Mouse (Mus musculus): ENCODE results near the gene Bub3. TPM values are rescaled to one million over a fixed set of nuclear protein-coding genes. Genes with fewer than 3 reads are reported as not detected.
A peak's percentile ranks its signal among the peaks of the same experiment; 100 is the strongest.

Bub3 gene
- polyA plus RNA-seq, 1 experiment: 4.1 TPM

- H3K4me1 ChIP-seq (ENCODE audit: control insufficient read depth): peaks cover 6% of the 10 kb centered on the region
- H3K4me3 ChIP-seq (replicated peaks): no peak overlapping the region
- no peaks in the 10 kb centered on the region for H3K36me3 ChIP-seq (ENCODE audit: control insufficient read depth)
- H3K9me3 ChIP-seq (ENCODE audit: control insufficient read depth, low read length): peaks cover 33% of the 10 kb centered on the region
- TF ChIP-seq TAL1 (IDR thresholded peaks at IDR 0.05; ENCODE audit: low read length) (no peak), GATA1 (IDR thresholded peaks at IDR 0.05; ENCODE audit: low read length) (no peak)
- peaks cover 100% of the 10 kb centered on the region for H3K27me3 ChIP-seq (ENCODE audit: control insufficient read depth)
Measured at GRCm38 (mm10) chr7:131554341-131555180, 5.5 kb upstream of the Bub3 start.

GRCm38 (mm10) chr7:131555301-131556081 is 4.5 kb upstream of the Bub3 start:
- no peak overlapping the region for H3K4me3 ChIP-seq (replicated peaks)
- H3K36me3 ChIP-seq (ENCODE audit: control insufficient read depth): no peaks in the 10 kb centered on the region; the same call in 1 of the 2 replicates
- peaks cover 92% of the 10 kb centered on the region for H3K27me3 ChIP-seq (ENCODE audit: control insufficient read depth)
- H3K4me1 ChIP-seq (ENCODE audit: control insufficient read depth): peaks cover 8% of the 10 kb centered on the region
- TF ChIP-seq GATA1 (IDR thresholded peaks at IDR 0.05; ENCODE audit: low read length) (no peak), TAL1 (IDR thresholded peaks at IDR 0.05; ENCODE audit: low read length) (no peak)
- peaks cover 33% of the 10 kb centered on the region for H3K9me3 ChIP-seq (ENCODE audit: control insufficient read depth, low read length)

GRCm38 (mm10) chr7:131556116-131556515 is 3.9 kb upstream of the Bub3 start:
- TF ChIP-seq TAL1 (IDR thresholded peaks at IDR 0.05; ENCODE audit: low read length): no peak
- no peak for TF ChIP-seq GATA1 (IDR thresholded peaks at IDR 0.05; ENCODE audit: low read length)
- H3K27me3 ChIP-seq (ENCODE audit: control insufficient read depth): peaks cover 86% of the 10 kb centered on the region
- H3K36me3 ChIP-seq (ENCODE audit: control insufficient read depth): peaks cover 6% of the 10 kb centered on the region
- peaks cover 8% of the 10 kb centered on the region for H3K4me1 ChIP-seq (ENCODE audit: control insufficient read depth)
- peaks cover 33% of the 10 kb centered on the region for H3K9me3 ChIP-seq (ENCODE audit: control insufficient read depth, low read length)
- H3K4me3 ChIP-seq (replicated peaks): no peak overlapping the region

DNA sequence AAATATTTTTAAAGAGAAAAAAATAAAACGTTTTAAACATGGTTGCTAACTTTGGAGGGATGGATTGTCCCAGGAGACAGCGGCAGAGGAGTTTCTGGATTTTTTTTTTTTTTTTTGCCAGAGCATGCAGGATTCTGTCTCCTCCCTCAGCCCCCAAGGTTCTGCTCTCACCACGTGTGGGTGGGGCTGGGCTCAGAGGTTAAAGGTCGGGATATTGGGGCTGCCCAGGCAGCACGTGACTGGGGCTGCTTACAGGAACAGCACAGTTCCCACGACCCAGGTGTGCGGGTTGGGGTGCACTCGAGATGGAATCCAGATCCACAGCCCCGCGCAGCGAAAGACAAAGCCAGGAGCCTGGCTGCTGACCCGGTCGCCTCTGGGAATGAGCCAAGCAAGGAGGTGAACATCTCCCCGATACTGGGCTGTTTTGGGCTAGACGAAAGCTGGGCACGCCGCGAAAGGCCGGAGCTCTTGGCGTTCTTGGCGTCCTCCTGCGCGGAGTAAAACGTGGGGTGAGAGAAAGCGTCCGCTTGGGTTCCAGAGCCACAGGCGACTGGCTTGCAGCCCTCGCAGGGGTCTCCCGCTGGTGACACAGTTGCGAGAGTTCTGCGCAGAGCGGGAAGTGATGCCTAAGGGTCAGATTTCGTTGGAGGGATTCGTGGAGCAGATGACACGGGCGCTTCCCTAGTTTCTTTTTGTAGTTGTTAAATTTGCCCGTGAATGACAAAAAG is 3.3 kb upstream of the Bub3 start:
- TF ChIP-seq GATA1 (IDR thresholded peaks at IDR 0.05; ENCODE audit: low read length) (no peak), TAL1 (IDR thresholded peaks at IDR 0.05; ENCODE audit: low read length) (no peak)
- peaks cover 33% of the 10 kb centered on the region for H3K9me3 ChIP-seq (ENCODE audit: control insufficient read depth, low read length)
- H3K4me3 ChIP-seq (replicated peaks): no peak overlapping the region
- peaks cover 80% of the 10 kb centered on the region for H3K27me3 ChIP-seq (ENCODE audit: control insufficient read depth)
- peaks cover 12% of the 10 kb centered on the region for H3K36me3 ChIP-seq (ENCODE audit: control insufficient read depth)
- H3K4me1 ChIP-seq (ENCODE audit: control insufficient read depth): peaks cover 13% of the 10 kb centered on the region

DNA sequence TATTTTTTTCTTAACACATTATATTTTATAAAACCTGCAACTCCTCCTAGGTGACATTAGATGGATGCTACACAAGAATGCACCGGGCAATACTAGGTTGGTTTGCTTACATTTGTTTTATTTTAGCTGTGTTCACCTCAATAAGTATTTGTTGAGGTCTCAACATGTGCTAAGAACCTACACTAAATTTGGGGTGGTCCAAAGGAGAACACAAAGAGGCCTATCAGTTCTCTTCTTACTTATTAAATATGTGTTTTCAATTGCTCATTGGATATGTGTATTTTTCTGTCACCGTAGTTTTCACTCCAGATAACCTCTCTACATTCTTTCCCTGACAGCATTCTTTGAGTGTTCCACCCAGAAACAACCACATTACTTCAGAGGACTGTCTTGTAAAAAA is 2.3 kb upstream of the Bub3 start:
- no peak for TF ChIP-seq GATA1 (IDR thresholded peaks at IDR 0.05; ENCODE audit: low read length)
- TF ChIP-seq TAL1 (IDR thresholded peaks at IDR 0.05; ENCODE audit: low read length): no peak
- H3K4me1 ChIP-seq (ENCODE audit: control insufficient read depth): peaks cover 24% of the 10 kb centered on the region
- H3K4me3 ChIP-seq (replicated peaks): no peak overlapping the region
- H3K27me3 ChIP-seq (ENCODE audit: control insufficient read depth): peaks cover 69% of the 10 kb centered on the region
- peaks cover 22% of the 10 kb centered on the region for H3K36me3 ChIP-seq (ENCODE audit: control insufficient read depth)
- H3K9me3 ChIP-seq (ENCODE audit: control insufficient read depth, low read length): peaks cover 30% of the 10 kb centered on the region

DNA sequence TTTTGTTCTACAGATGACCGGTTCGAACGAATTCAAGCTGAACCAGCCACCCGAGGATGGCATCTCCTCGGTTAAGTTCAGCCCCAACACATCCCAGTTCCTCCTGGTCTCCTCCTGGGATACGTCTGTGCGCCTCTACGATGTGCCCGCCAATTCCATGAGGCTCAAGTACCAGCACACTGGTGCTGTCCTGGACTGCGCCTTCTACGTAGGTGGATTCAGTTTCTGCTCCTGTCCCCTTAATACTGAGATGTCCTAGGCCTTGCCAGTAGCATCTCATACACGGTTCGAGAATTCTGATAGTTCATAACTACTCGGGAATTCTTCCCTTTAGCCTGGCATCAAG is 648 bp downstream of the Bub3 start:
- H3K9me3 ChIP-seq (ENCODE audit: control insufficient read depth, low read length): peaks cover 14% of the 10 kb centered on the region
- peak overlapping the region; percentile 74 for H3K4me3 ChIP-seq (replicated peaks)
- H3K27me3 ChIP-seq (ENCODE audit: control insufficient read depth): peaks cover 40% of the 10 kb centered on the region
- peaks cover 34% of the 10 kb centered on the region for H3K4me1 ChIP-seq (ENCODE audit: control insufficient read depth)
- H3K36me3 ChIP-seq (ENCODE audit: control insufficient read depth): peaks cover 51% of the 10 kb centered on the region
- TF ChIP-seq TAL1 (IDR thresholded peaks at IDR 0.05; ENCODE audit: low read length): no peak

- no peak overlapping the region for H3K4me3 ChIP-seq (replicated peaks)
- peaks cover 57% of the 10 kb centered on the region for H3K36me3 ChIP-seq (ENCODE audit: control insufficient read depth)
- H3K9me3 ChIP-seq (ENCODE audit: control insufficient read depth, low read length): no peaks in the 10 kb centered on the region
- H3K4me1 ChIP-seq (ENCODE audit: control insufficient read depth): no peaks in the 10 kb centered on the region
- no peak for TF ChIP-seq TAL1 (IDR thresholded peaks at IDR 0.05; ENCODE audit: low read length)
- no peak for TF ChIP-seq GATA1 (IDR thresholded peaks at IDR 0.05; ENCODE audit: low read length)
- no peaks in the 10 kb centered on the region for H3K27me3 ChIP-seq (ENCODE audit: control insufficient read depth)
Measured at GRCm38 (mm10) chr7:131575246-131575645, 15.2 kb downstream of the Bub3 start.

DNA sequence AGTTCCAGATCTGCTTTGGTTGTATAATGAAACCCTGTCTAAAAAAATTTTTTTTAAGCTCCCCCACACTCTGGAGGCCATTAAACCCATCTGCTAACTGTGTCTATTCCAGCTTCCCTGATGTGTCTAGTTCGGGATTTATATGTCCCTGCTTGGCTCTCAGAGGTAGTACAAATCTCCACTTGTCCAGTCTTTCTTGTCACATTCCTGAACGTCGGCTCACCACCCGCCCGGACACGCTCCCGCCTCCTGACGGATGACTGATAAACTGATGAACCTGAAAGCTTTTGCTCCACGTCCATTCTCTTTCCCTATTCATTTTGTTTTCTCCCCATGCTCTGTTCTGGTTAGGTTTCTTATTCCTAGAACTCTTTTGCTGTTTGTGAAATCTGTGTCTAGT is 22.2 kb downstream of the Bub3 start:
- Histone ChIP-seq H3K4me1 (ENCODE audit: control insufficient read depth) (no peaks in the 10 kb centered on the region), H3K4me3 (replicated peaks) (no peak overlapping the region), H3K27me3 (ENCODE audit: control insufficient read depth) (no peaks in the 10 kb centered on the region; the same call in 1 of the 2 replicates), H3K36me3 (ENCODE audit: control insufficient read depth) (no peaks in the 10 kb centered on the region), H3K9me3 (ENCODE audit: control insufficient read depth, low read length) (no peaks in the 10 kb centered on the region)
- TF ChIP-seq GATA1 (IDR thresholded peaks at IDR 0.05; ENCODE audit: low read length) (no peak), TAL1 (IDR thresholded peaks at IDR 0.05; ENCODE audit: low read length) (no peak)

- Histone ChIP-seq H3K4me3 (replicated peaks) (no peak overlapping the region), H3K36me3 (ENCODE audit: control insufficient read depth) (no peaks in the 10 kb centered on the region), H3K27me3 (ENCODE audit: control insufficient read depth) (no peaks in the 10 kb centered on the region; the same call in 1 of the 2 replicates), H3K9me3 (ENCODE audit: control insufficient read depth, low read length) (no peaks in the 10 kb centered on the region), H3K4me1 (ENCODE audit: control insufficient read depth) (no peaks in the 10 kb centered on the region)
- TF ChIP-seq TAL1 (IDR thresholded peaks at IDR 0.05; ENCODE audit: low read length) (no peak), GATA1 (IDR thresholded peaks at IDR 0.05; ENCODE audit: low read length) (no peak)
Measured at GRCm38 (mm10) chr7:131585551-131585950, 25.5 kb downstream of the Bub3 start.

Data from erythroblast, embryonic 14.5 days (primary cell).